Comparison of ENCODE assay signal across 9 mouse cellular contexts in the genomic region with DNA sequence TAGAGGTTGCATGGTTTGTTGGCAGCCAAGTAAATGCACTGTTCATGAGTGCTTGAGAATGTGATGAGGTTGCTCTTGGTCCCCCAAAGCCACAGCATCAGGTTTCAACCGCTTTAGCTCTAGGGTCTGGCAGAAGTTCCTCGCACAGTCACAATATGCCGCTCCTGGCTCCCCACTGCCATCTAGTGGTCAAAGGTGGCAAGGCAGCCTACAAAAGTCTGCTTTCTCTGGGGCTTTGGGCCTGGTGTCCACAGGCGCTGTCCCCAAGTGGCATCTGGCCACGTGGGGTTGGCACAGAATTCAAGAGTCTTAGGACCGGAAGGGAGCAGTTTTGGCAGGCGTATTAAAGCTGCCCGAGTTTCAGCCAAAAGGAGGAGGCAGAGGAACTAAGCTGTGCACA. TPM values are rescaled to one million over a fixed set of nuclear protein-coding genes. Genes with fewer than 3 reads are reported as not detected.
DNase-seq lines count a peak whose midpoint lies in the region; ATAC-seq and TF ChIP-seq lines count a peak whose summit lies in the region.
"Had no signal": no experiment of that assay in that cellular context is flagged by ENCODE, and none has a peak within 500 bp of the region (broad histone marks: within the 10 kb centered on the region; RNA-seq: fewer than 3 reads in every experiment).

No protein-coding gene starts in this region.

- peak overlapping the region; percentile 32; the same call in 1 of the 2 replicates for H3K4me2 ChIP-seq in heart, embryonic 14.5 days (ENCODE audit: low read length)
- H3K4me2 ChIP-seq in liver, embryonic 12.5 days: no peak overlapping the region
- H3K4me2 ChIP-seq in stomach, embryonic 15.5 days: no peak overlapping the region
- H3K4me2 ChIP-seq: liver, embryonic 15.5 days had no signal

- peaks cover 45% of the 10 kb centered on the region for H3K36me3 ChIP-seq in heart, embryonic 14.5 days (ENCODE audit: control insufficient read depth, insufficient read depth, low read length)
- H3K36me3 ChIP-seq in liver, embryonic 12.5 days: no peaks in the 10 kb centered on the region
- H3K36me3 ChIP-seq in stomach, embryonic 15.5 days: no peaks in the 10 kb centered on the region
- H3K36me3 ChIP-seq: liver, embryonic 15.5 days had no signal

- peak overlapping the region; percentile 54 for H3K9ac ChIP-seq in heart, embryonic 14.5 days (ENCODE audit: low read length)
- no peak overlapping the region for H3K9ac ChIP-seq in liver, embryonic 12.5 days
- no peak overlapping the region for H3K9ac ChIP-seq in stomach, embryonic 15.5 days
- H3K9ac ChIP-seq: liver, embryonic 15.5 days had no signal

- H3K27ac ChIP-seq in heart, embryonic 14.5 days (replicated peaks in 1 of 2; ENCODE audit: control insufficient read depth in 1 of 2, insufficient read depth in 1 of 2, low read depth in 2 of 2, low read length in 2 of 2): peak overlapping the region; percentile 58 to 74
- no peak overlapping the region for H3K27ac ChIP-seq in liver, embryonic 12.5 days
- peak overlapping the region; percentile 46; the same call in 1 of the 2 replicates for H3K27ac ChIP-seq in stomach, embryonic 15.5 days
- H3K27ac ChIP-seq: liver, embryonic 15.5 days had no signal

- DNase-seq in CD4-positive helper T cell, adult 2 months (ENCODE audit: low read depth, low spot score): peak; percentile 41
- peak; percentile 92 for DNase-seq in brain, embryonic 14.5 days (ENCODE audit: low read depth)
- peak; percentile 90 for DNase-seq in kidney, postnatal 14 days
- DNase-seq in neural tube, embryonic 10.5 days (ENCODE audit: extremely low spot score, low spot score): peak; percentile 97

- no peak for TF ChIP-seq POLR2A in brain, embryonic 14.5 days (IDR thresholded peaks at IDR 0.05; ENCODE audit: borderline replicate concordance, extremely low read depth, insufficient read depth, insufficient read length, poor library complexity, severe bottlenecking)

- H3K9me3 ChIP-seq in heart, embryonic 14.5 days (ENCODE audit: control insufficient read depth, low read length): no peaks in the 10 kb centered on the region
- no peaks in the 10 kb centered on the region for H3K9me3 ChIP-seq in liver, embryonic 12.5 days (replicated peaks)
- H3K9me3 ChIP-seq in stomach, embryonic 15.5 days: no peaks in the 10 kb centered on the region
- H3K9me3 ChIP-seq: liver, embryonic 15.5 days had no signal

- peaks cover 14 to 26% of the 10 kb centered on the region in 2 experiments for H3K4me1 ChIP-seq in heart, embryonic 14.5 days (ENCODE audit: control insufficient read depth in 2 of 2, insufficient read depth in 2 of 2, low read length in 2 of 2)
- peaks cover 8% of the 10 kb centered on the region; the same call in 1 of the 2 replicates for H3K4me1 ChIP-seq in liver, embryonic 12.5 days
- H3K4me1 ChIP-seq in stomach, embryonic 15.5 days: peaks cover 26% of the 10 kb centered on the region

- WGBS in heart, embryonic 14.5 days: 2% methylated on average over 8 of the region's 8 CpGs
- 2% methylated on average over 8 of the region's 8 CpGs for WGBS in liver, embryonic 12.5 days (ENCODE audit: insufficient replicate concordance)
- WGBS in stomach, embryonic 15.5 days: 5% methylated on average over 8 of the region's 8 CpGs

- peak; percentile 100 for TF ChIP-seq CTCF in brain, embryonic 14.5 days (IDR thresholded peaks at IDR 0.05; ENCODE audit: borderline replicate concordance, extremely low read depth, insufficient read depth, insufficient read length)

- no peak overlapping the region for H3K4me3 ChIP-seq in heart, embryonic 14.5 days (ENCODE audit: control insufficient read depth in 1 of 2, insufficient read depth in 1 of 2, low read depth in 1 of 2, low read length in 2 of 2)
- no peak overlapping the region for H3K4me3 ChIP-seq in liver, embryonic 12.5 days
- H3K4me3 ChIP-seq in stomach, embryonic 15.5 days (replicated peaks): no peak overlapping the region
- H3K4me3 ChIP-seq: liver, embryonic 15.5 days had no signal

- ATAC-seq in erythroblast, adult 5-6 weeks (replicated peaks; ENCODE audit: low FRiP score, poor library complexity, severe bottlenecking): peak; percentile 62; the same call in 1 of the 2 replicates
- peak; percentile 67; the same call in 1 of the 2 replicates for ATAC-seq in heart, embryonic 14.5 days (ENCODE audit: insufficient number of reproducible peaks, insufficient read depth, low FRiP score, low read depth)
- 0 out of 2 replicates have a peak, but pooled peaks have one; percentile 29 for ATAC-seq in liver, embryonic 12.5 days
- peak; percentile 37 for ATAC-seq in stomach, embryonic 15.5 days (ENCODE audit: insufficient read depth, low FRiP score, low read depth)

- no peaks in the 10 kb centered on the region for H3K27me3 ChIP-seq in heart, embryonic 14.5 days (ENCODE audit: control insufficient read depth, insufficient read depth, low read length)
- peaks cover 61% of the 10 kb centered on the region for H3K27me3 ChIP-seq in liver, embryonic 12.5 days (replicated peaks)
- H3K27me3 ChIP-seq in stomach, embryonic 15.5 days (replicated peaks): peaks cover 38% of the 10 kb centered on the region

RNA-seq across cellular contexts. Expression of a gene that starts 6.8 kb away (rescaled TPM):
- 7.3 and 21.8 TPM in 2 replicates for polyA plus RNA-seq in brain, embryonic 14.5 days (2012; rRNA removed)
- 3.8 TPM in 1 of 2 replicates, not detected in the other for total RNA-seq in erythroblast, adult 5-6 weeks (2015; ENCODE audit: low replicate concordance)
- total RNA-seq in erythroblast, adult 5-6 weeks (2017; ENCODE audit: low replicate concordance): 0.28 TPM in 1 of 2 replicates, not detected in the other
- 88.7 and 95.6 TPM in 2 replicates for polyA plus RNA-seq in heart, embryonic 14.5 days (2014; fragmentation: Nextera tagmentation; extraction: Ambion mirVana)
- polyA plus RNA-seq in liver, embryonic 12.5 days (2016; fragmentation: Nextera tagmentation; extraction: Ambion mirVana): 38.3 and 39.8 TPM in 2 replicates
- 148 and 165 TPM in 2 replicates for polyA plus RNA-seq in stomach, embryonic 15.5 days (2015; fragmentation: Nextera tagmentation; extraction: Ambion mirVana)

Comparison
In these comparisons a context has a peak if more than half of its experiments do, and no peak if none do; other contexts are left out.
1. DNase-seq: peak in every context shown above with its lines; median percentile 97 in neural tube, embryonic 10.5 days; 92 in brain, embryonic 14.5 days; 90 in kidney, postnatal 14 days; 41 in CD4-positive helper T cell, adult 2 months.